Mouse (Mus musculus): ENCODE data around the gene Acads. TPM values are rescaled to one million over a fixed set of nuclear protein-coding genes. Genes with fewer than 3 reads are reported as not detected.

The Acads gene
- polyA plus RNA-seq, 1 experiment, result 101 TPM

DNA sequence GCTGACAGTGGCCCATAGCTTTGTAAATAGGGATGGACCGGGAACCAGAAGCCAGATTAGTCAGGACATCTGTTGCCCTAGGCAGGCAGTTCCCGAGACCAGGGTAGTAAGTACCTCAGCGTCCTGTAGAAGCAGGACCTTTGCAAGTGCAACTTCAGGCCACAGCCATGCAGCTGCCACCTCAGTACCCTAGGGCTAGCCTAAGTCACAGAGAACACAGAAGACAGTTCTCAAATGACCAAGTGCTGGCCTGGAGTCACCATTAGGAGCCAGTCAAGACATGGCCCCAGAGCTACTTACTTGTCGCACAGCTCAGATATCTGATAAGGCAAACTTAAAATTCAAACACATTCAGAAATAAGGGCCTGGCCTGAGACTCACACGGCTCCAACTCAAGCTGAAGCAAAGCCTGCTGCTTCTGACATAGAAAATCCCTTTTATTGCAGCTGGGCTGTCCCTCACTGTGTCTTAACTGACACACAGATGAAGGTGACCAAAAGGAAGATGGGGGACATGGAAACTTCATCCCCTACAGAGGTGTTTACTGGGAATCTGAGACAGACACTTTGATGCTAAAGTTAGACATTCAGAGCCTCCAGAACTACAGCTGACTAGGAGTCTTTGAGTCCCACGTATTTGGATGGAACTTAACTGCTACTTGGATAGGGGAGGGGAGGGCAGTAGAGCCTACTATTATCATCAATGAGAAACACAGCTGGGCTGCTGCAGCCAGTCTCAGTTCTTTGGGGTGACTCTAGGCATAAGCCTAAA is 27.0 kb upstream of the Acads start:
- Histone ChIP-seq H3K27ac (ENCODE audit: control insufficient read depth, insufficient read depth, low read length) (no peak overlapping the region), H3K36me3 (ENCODE audit: control insufficient read depth, insufficient read depth, low read length) (peaks cover 47% of the 10 kb centered on the region), H3K4me3 (ENCODE audit: control insufficient read depth, insufficient read depth, low read length) (no peak overlapping the region), H3K27me3 (ENCODE audit: control insufficient read depth, insufficient read depth, low read length) (no peaks in the 10 kb centered on the region), H3K4me1 (replicated peaks; ENCODE audit: control insufficient read depth, insufficient read depth, low read length) (peaks cover 9% of the 10 kb centered on the region)
- no peak for DNase-seq
- WGBS, result 95% methylated on average over 6 of the region's 6 CpGs
- no peak for TF ChIP-seq CTCF (IDR thresholded peaks at IDR 0.05; ENCODE audit: borderline replicate concordance, control insufficient read depth, extremely low read depth, insufficient read depth, low read length, poor library complexity)
- TF ChIP-seq POLR2A (IDR thresholded peaks at IDR 0.05; ENCODE audit: control insufficient read depth, extremely low read depth, insufficient read depth, low read length, poor library complexity), result no peak

- no peak for TF ChIP-seq POLR2A (IDR thresholded peaks at IDR 0.05; ENCODE audit: control insufficient read depth, extremely low read depth, insufficient read depth, low read length, poor library complexity)
- no peak for TF ChIP-seq CTCF (IDR thresholded peaks at IDR 0.05; ENCODE audit: borderline replicate concordance, control insufficient read depth, extremely low read depth, insufficient read depth, low read length, poor library complexity)
- 90% methylated on average over 11 of the region's 11 CpGs for WGBS
- Histone ChIP-seq H3K4me3 (ENCODE audit: control insufficient read depth, insufficient read depth, low read length) (no peak overlapping the region), H3K36me3 (ENCODE audit: control insufficient read depth, insufficient read depth, low read length) (peaks cover 45% of the 10 kb centered on the region), H3K4me1 (replicated peaks; ENCODE audit: control insufficient read depth, insufficient read depth, low read length) (peaks cover 1% of the 10 kb centered on the region), H3K27ac (ENCODE audit: control insufficient read depth, insufficient read depth, low read length) (no peak overlapping the region), H3K27me3 (ENCODE audit: control insufficient read depth, insufficient read depth, low read length) (no peaks in the 10 kb centered on the region)
- no peak for DNase-seq
These were observed 26.3 kb upstream of the Acads start for GRCm38 (mm10) chr5:115145253-115145968.

DNA sequence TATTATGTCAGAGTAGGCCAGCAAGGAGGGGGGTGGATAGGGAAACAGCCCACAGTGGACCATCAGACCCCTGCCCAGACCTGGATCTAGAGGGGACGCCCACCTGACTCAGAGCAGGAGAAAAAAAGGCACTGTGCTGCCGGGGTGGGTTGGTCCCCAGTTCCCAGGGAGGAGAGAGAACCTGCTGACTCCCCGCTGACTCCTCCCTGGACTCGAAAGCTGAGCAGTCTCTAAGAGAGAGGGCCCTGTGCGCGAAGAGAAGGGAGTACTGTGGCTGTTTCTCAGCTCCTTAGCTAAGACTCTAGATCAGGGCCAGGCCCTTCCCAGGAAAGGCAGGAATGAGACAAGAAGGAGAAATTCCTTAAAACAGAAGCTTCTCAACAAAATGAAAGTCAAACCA is 25.3 kb upstream of the Acads start:
- H3K27me3 ChIP-seq (ENCODE audit: control insufficient read depth, insufficient read depth, low read length), result no peaks in the 10 kb centered on the region
- DNase-seq, result no peak
- TF ChIP-seq CTCF (IDR thresholded peaks at IDR 0.05; ENCODE audit: borderline replicate concordance, control insufficient read depth, extremely low read depth, insufficient read depth, low read length, poor library complexity), result no peak
- H3K36me3 ChIP-seq (ENCODE audit: control insufficient read depth, insufficient read depth, low read length), result peaks cover 35% of the 10 kb centered on the region
- no peak overlapping the region for H3K4me3 ChIP-seq (ENCODE audit: control insufficient read depth, insufficient read depth, low read length)
- H3K27ac ChIP-seq (ENCODE audit: control insufficient read depth, insufficient read depth, low read length), result no peak overlapping the region
- 86% methylated on average over 6 of the region's 6 CpGs for WGBS
- no peaks in the 10 kb centered on the region for H3K4me1 ChIP-seq (replicated peaks; ENCODE audit: control insufficient read depth, insufficient read depth, low read length)

- no peak for TF ChIP-seq POLR2A (IDR thresholded peaks at IDR 0.05; ENCODE audit: control insufficient read depth, extremely low read depth, insufficient read depth, low read length, poor library complexity)
- no peak for TF ChIP-seq CTCF (IDR thresholded peaks at IDR 0.05; ENCODE audit: borderline replicate concordance, control insufficient read depth, extremely low read depth, insufficient read depth, low read length, poor library complexity)
- no peaks in the 10 kb centered on the region for H3K27me3 ChIP-seq (ENCODE audit: control insufficient read depth, insufficient read depth, low read length)
- DNase-seq, result no peak
- no peak overlapping the region for H3K27ac ChIP-seq (ENCODE audit: control insufficient read depth, insufficient read depth, low read length)
- no peaks in the 10 kb centered on the region for H3K4me1 ChIP-seq (replicated peaks; ENCODE audit: control insufficient read depth, insufficient read depth, low read length)
- H3K36me3 ChIP-seq (ENCODE audit: control insufficient read depth, insufficient read depth, low read length), result peaks cover 26% of the 10 kb centered on the region
- H3K4me3 ChIP-seq (ENCODE audit: control insufficient read depth, insufficient read depth, low read length), result no peak overlapping the region
- 92% methylated on average over 10 of the region's 10 CpGs for WGBS
These were observed 24.4 kb upstream of the Acads start for GRCm38 (mm10) chr5:115143552-115143951.

DNA sequence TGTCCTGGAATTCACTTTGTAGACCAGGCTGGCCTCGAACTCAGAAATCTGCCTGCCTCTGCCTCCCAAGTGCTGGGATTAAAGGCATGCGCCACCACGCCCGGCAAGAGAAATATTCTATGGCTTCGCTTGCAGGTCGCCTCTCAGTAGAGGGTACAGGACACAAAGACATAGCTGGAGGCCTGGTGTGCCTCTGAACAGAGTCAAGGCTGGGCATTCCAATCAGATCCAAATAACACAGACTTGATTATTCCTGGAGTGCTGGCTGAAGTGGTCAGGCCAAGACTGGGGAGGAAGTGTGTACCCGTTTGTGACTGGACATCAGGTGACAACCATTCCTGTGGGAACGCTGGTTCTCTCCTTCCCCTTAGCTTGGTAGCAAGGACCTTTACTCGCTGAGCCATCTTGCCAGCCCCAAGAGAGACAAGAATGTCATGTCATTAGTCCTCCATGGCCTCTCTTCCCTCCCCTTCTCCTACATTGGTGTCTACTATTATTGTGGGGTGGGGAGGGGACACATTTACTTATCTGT is 23.1 kb upstream of the Acads start:
- H3K4me1 ChIP-seq (replicated peaks; ENCODE audit: control insufficient read depth, insufficient read depth, low read length), result no peaks in the 10 kb centered on the region
- WGBS, result 95% methylated on average over 9 of the region's 9 CpGs
- H3K36me3 ChIP-seq (ENCODE audit: control insufficient read depth, insufficient read depth, low read length), result peaks cover 13% of the 10 kb centered on the region
- no peak for DNase-seq
- no peaks in the 10 kb centered on the region for H3K27me3 ChIP-seq (ENCODE audit: control insufficient read depth, insufficient read depth, low read length)
- TF ChIP-seq CTCF (IDR thresholded peaks at IDR 0.05; ENCODE audit: borderline replicate concordance, control insufficient read depth, extremely low read depth, insufficient read depth, low read length, poor library complexity), result no peak
- TF ChIP-seq POLR2A (IDR thresholded peaks at IDR 0.05; ENCODE audit: control insufficient read depth, extremely low read depth, insufficient read depth, low read length, poor library complexity), result no peak
- H3K4me3 ChIP-seq (ENCODE audit: control insufficient read depth, insufficient read depth, low read length), result no peak overlapping the region
- H3K27ac ChIP-seq (ENCODE audit: control insufficient read depth, insufficient read depth, low read length), result no peak overlapping the region

- H3K27ac ChIP-seq (ENCODE audit: control insufficient read depth, insufficient read depth, low read length), result no peak overlapping the region
- no peaks in the 10 kb centered on the region for H3K4me1 ChIP-seq (replicated peaks; ENCODE audit: control insufficient read depth, insufficient read depth, low read length)
- H3K27me3 ChIP-seq (ENCODE audit: control insufficient read depth, insufficient read depth, low read length), result no peaks in the 10 kb centered on the region
- no peaks in the 10 kb centered on the region for H3K36me3 ChIP-seq (ENCODE audit: control insufficient read depth, insufficient read depth, low read length)
- no peak overlapping the region for H3K4me3 ChIP-seq (ENCODE audit: control insufficient read depth, insufficient read depth, low read length)
- TF ChIP-seq CTCF (IDR thresholded peaks at IDR 0.05; ENCODE audit: borderline replicate concordance, control insufficient read depth, extremely low read depth, insufficient read depth, low read length, poor library complexity) (no peak), POLR2A (IDR thresholded peaks at IDR 0.05; ENCODE audit: control insufficient read depth, extremely low read depth, insufficient read depth, low read length, poor library complexity) (no peak)
- 83% methylated on average over 3 of the region's 3 CpGs for WGBS
- DNase-seq, result no peak
These were observed 21.6 kb upstream of the Acads start for GRCm38 (mm10) chr5:115140726-115141125.

Data from thymus, adult 2 months (tissue).